Mouse (Mus musculus): ENCODE data around the gene Gabrr3. TPM values are rescaled to one million over a fixed set of nuclear protein-coding genes. Genes with fewer than 3 reads are reported as not detected.

Gene Gabrr3
- polyA plus RNA-seq, 1 experiment = not detected

GRCm38 (mm10) chr16:59497947-59498346, 90.8 kb downstream of the Gabrr3 start:
- H3K4me3 ChIP-seq (ENCODE audit: insufficient read depth, low read length) = no peak overlapping the region
- no peak overlapping the region for H3K27ac ChIP-seq (ENCODE audit: insufficient read depth, low read length)
- no peaks in the 10 kb centered on the region for H3K4me1 ChIP-seq (ENCODE audit: control insufficient read depth, insufficient read depth, low read length)
- TF ChIP-seq POLR2A (IDR thresholded peaks at IDR 0.05; ENCODE audit: low read depth, low read length) (no peak), CTCF (IDR thresholded peaks at IDR 0.05; ENCODE audit: borderline replicate concordance, insufficient read depth, low read length) (no peak)

DNA sequence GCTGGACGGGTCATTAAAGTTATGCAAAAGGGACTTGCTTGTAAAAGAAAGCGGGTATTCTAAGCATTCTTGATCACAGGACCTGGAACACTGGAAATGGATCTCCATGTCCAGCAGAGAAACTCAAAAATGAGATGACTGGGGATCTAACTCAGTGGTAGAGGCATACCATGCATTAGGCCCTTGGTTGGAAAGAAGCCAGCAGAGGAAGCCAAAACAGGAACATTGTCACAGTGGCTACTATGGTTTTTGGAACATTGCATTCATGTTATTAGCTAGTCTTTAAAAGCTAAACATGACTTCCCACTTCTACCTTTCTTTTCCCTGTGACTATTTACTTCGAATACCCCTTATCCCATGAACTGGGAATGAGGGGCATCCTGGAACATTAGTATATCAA, 92.0 kb downstream of the Gabrr3 start:
- H3K4me1 ChIP-seq (ENCODE audit: control insufficient read depth, insufficient read depth, low read length) = no peaks in the 10 kb centered on the region
- H3K27ac ChIP-seq (ENCODE audit: insufficient read depth, low read length) = no peak overlapping the region
- TF ChIP-seq POLR2A (IDR thresholded peaks at IDR 0.05; ENCODE audit: low read depth, low read length) (no peak), CTCF (IDR thresholded peaks at IDR 0.05; ENCODE audit: borderline replicate concordance, insufficient read depth, low read length) (no peak)
- H3K4me3 ChIP-seq (ENCODE audit: insufficient read depth, low read length) = no peak overlapping the region

DNA sequence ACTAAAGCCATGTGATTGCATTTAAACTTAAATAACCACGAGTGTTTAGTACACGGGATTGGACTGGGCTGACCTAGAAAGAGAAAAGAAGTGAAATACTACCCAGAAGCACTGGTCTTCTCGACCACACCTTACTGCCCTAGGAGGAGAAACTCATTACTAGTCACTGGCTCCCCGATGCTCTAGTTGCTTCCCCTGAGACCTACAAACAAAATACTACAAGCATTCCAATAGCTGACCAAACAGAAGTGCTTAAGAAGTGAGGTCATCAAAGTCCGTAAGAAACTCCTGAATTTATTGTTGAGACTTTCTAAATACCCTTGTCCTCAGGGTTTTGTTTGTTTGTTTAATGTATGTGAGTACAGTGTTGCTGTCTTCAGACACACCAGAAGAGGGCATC, 102.7 kb downstream of the Gabrr3 start:
- H3K4me3 ChIP-seq (ENCODE audit: insufficient read depth, low read length) = no peak overlapping the region
- no peak overlapping the region for H3K27ac ChIP-seq (ENCODE audit: insufficient read depth, low read length)
- peaks cover 3% of the 10 kb centered on the region for H3K4me1 ChIP-seq (ENCODE audit: control insufficient read depth, insufficient read depth, low read length)
- TF ChIP-seq POLR2A (IDR thresholded peaks at IDR 0.05; ENCODE audit: low read depth, low read length) = no peak

Other genes with a start within 250 kb of the Gabrr3 start
- not detected in 2 replicates for gene Olfr196, start 236.9 kb upstream of the Gabrr3 start, polyA plus RNA-seq (2011; ENCODE audit: insufficient read length, low read depth, missing spikeins)
- gene Olfr198, start 203.8 kb upstream of the Gabrr3 start, polyA plus RNA-seq (2011; ENCODE audit: insufficient read length, low read depth, missing spikeins) = not detected in 2 replicates
- not detected in 2 replicates for gene Olfr199, start 187.6 kb upstream of the Gabrr3 start, polyA plus RNA-seq (2011; ENCODE audit: insufficient read length, low read depth, missing spikeins)
- not detected in 2 replicates for gene Olfr201, start 134.7 kb upstream of the Gabrr3 start, polyA plus RNA-seq (2011; ENCODE audit: insufficient read length, low read depth, missing spikeins)
- not detected in 2 replicates for gene Olfr202, start 120.5 kb upstream of the Gabrr3 start, polyA plus RNA-seq (2011; ENCODE audit: insufficient read length, low read depth, missing spikeins)
- not detected in 2 replicates for gene Olfr203, start 108.5 kb upstream of the Gabrr3 start, polyA plus RNA-seq (2011; ENCODE audit: insufficient read length, low read depth, missing spikeins)
- not detected in 2 replicates for gene Olfr204, start 89.1 kb upstream of the Gabrr3 start, polyA plus RNA-seq (2011; ENCODE audit: insufficient read length, low read depth, missing spikeins)
- gene Olfr205, start 76.2 kb upstream of the Gabrr3 start, polyA plus RNA-seq (2011; ENCODE audit: insufficient read length, low read depth, missing spikeins) = not detected in 2 replicates
- gene Olfr206, start 58.1 kb upstream of the Gabrr3 start, polyA plus RNA-seq (2011; ENCODE audit: insufficient read length, low read depth, missing spikeins) = not detected in 2 replicates
- gene Olfr209, start 43.3 kb upstream of the Gabrr3 start, polyA plus RNA-seq (2011; ENCODE audit: insufficient read length, low read depth, missing spikeins) = not detected in 2 replicates
- gene Riox2, start 64.4 kb downstream of the Gabrr3 start, polyA plus RNA-seq (2011; ENCODE audit: insufficient read length, low read depth, missing spikeins) = 25.3 and 27.7 TPM in 2 replicates
- gene Crybg3, start 193.6 kb downstream of the Gabrr3 start, polyA plus RNA-seq (2011; ENCODE audit: insufficient read length, low read depth, missing spikeins) = 14.1 and 16.4 TPM in 2 replicates
- gene Arl6, start 232.1 kb downstream of the Gabrr3 start, polyA plus RNA-seq (2011; ENCODE audit: insufficient read length, low read depth, missing spikeins) = 14.8 and 18.7 TPM in 2 replicates